Mouse (Mus musculus): Measurements from ENCODE around the gene Thtpa. TPM values are rescaled to one million over a fixed set of nuclear protein-coding genes. Genes with fewer than 3 reads are reported as not detected.

The Thtpa gene
- polyA plus RNA-seq, 1 experiment from 2014 or later, result 30.4 TPM

DNA sequence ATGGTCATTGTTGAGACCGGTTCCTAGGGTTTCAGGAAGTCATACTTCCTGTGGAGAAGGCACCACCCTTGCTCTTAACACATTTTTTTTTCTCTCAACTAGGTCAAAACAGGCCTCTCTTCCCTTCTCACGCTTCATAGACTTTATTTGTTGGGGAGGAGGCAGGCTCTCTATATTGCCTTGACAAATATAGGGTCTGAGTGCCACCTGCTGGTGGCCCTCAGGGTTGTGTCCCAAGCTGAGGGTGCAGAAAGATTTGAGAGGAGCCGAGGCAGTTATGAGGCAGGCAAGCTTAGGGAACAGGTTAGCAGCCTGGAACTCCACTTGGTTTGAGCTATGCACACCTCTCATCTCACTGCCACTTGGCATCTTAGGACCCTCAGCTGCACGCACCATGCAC lies 3.5 kb downstream of the Thtpa start:
- no peaks in the 10 kb centered on the region for H3K36me3 ChIP-seq (replicated peaks; ENCODE audit: control insufficient read depth, insufficient read depth)
- 51% methylated on average over 4 of the region's 4 CpGs for WGBS
- H3K4me1 ChIP-seq (replicated peaks; ENCODE audit: control insufficient read depth, insufficient read depth, low read length), result peaks cover 24% of the 10 kb centered on the region
- H3K9me3 ChIP-seq (ENCODE audit: control insufficient read depth, low read length), result no peaks in the 10 kb centered on the region
- ATAC-seq (ENCODE audit: low FRiP score) (no peak), DNase-seq (ENCODE audit: low spot score) (peak; percentile 76)
- H3K4me3 ChIP-seq (replicated peaks; ENCODE audit: low read length), result no peak overlapping the region
- no peak overlapping the region for H3K9ac ChIP-seq
- peak overlapping the region; percentile 23; the same call in 1 of the 2 replicates for H3K27ac ChIP-seq
- peak overlapping the region; percentile 64; the same call in 1 of the 2 replicates for H3K4me2 ChIP-seq (replicated peaks)
- H3K27me3 ChIP-seq (ENCODE audit: control insufficient read depth, insufficient read depth, low read length), result no peaks in the 10 kb centered on the region

DNA sequence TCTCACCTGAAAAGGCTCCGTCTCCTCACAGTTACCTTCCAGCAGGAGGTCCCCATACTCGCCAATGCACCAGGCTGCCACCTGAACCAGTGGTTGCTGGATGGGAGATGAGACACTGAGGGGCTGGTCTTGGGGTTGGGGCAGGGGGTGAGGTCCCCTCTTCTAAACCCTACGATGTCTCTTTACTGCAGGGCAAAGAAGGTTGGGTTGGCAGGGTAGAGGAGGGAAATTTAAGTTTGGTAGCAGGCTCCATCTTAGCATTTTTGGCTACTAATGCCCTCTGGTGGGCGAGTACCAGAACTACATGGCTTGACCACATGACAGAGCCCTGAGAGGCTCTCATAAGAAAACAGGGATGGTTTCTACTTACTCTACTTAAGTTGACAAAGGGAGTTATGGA lies 7.0 kb downstream of the Thtpa start:
- Histone ChIP-seq H3K9me3 (ENCODE audit: control insufficient read depth, low read length) (no peaks in the 10 kb centered on the region), H3K9ac (no peak overlapping the region), H3K4me2 (replicated peaks) (no peak overlapping the region), H3K4me3 (replicated peaks; ENCODE audit: low read length) (no peak overlapping the region), H3K4me1 (replicated peaks; ENCODE audit: control insufficient read depth, insufficient read depth, low read length) (peaks cover 25% of the 10 kb centered on the region), H3K27me3 (ENCODE audit: control insufficient read depth, insufficient read depth, low read length) (no peaks in the 10 kb centered on the region), H3K27ac (no peak overlapping the region), H3K36me3 (replicated peaks; ENCODE audit: control insufficient read depth, insufficient read depth) (no peaks in the 10 kb centered on the region)
- ATAC-seq (ENCODE audit: low FRiP score), result no peak
- 43% methylated on average over 4 of the region's 4 CpGs for WGBS
- peak; percentile 79 for DNase-seq (ENCODE audit: low spot score)

GRCm38 (mm10) chr14:55102253-55102785 lies 7.7 kb downstream of the Thtpa start:
- H3K27me3 ChIP-seq (ENCODE audit: control insufficient read depth, insufficient read depth, low read length), result no peaks in the 10 kb centered on the region
- H3K9ac ChIP-seq, result no peak overlapping the region
- peaks cover under 1% of the 10 kb centered on the region; the same call in 1 of the 2 replicates for H3K36me3 ChIP-seq (replicated peaks; ENCODE audit: control insufficient read depth, insufficient read depth)
- WGBS, result 83% methylated on average over 15 of the region's 15 CpGs
- H3K27ac ChIP-seq, result no peak overlapping the region
- no peaks in the 10 kb centered on the region for H3K9me3 ChIP-seq (ENCODE audit: control insufficient read depth, low read length)
- H3K4me3 ChIP-seq (replicated peaks; ENCODE audit: low read length), result no peak overlapping the region
- ATAC-seq (ENCODE audit: low FRiP score) (no peak), DNase-seq (ENCODE audit: low spot score) (no peak)
- no peak overlapping the region for H3K4me2 ChIP-seq (replicated peaks)
- peaks cover 20% of the 10 kb centered on the region for H3K4me1 ChIP-seq (replicated peaks; ENCODE audit: control insufficient read depth, insufficient read depth, low read length)

- no peak overlapping the region for H3K4me2 ChIP-seq (replicated peaks)
- H3K4me1 ChIP-seq (replicated peaks; ENCODE audit: control insufficient read depth, insufficient read depth, low read length), result peaks cover 29% of the 10 kb centered on the region
- H3K9me3 ChIP-seq (ENCODE audit: control insufficient read depth, low read length), result no peaks in the 10 kb centered on the region
- no peaks in the 10 kb centered on the region for H3K27me3 ChIP-seq (ENCODE audit: control insufficient read depth, insufficient read depth, low read length)
- WGBS, result 88% methylated on average over 18 of the region's 18 CpGs
- no peak overlapping the region for H3K9ac ChIP-seq
- no peak for ATAC-seq (ENCODE audit: low FRiP score)
- H3K36me3 ChIP-seq (replicated peaks; ENCODE audit: control insufficient read depth, insufficient read depth), result peaks cover 4% of the 10 kb centered on the region; the same call in 1 of the 2 replicates
- DNase-seq (ENCODE audit: low spot score), result no peak
- no peak overlapping the region for H3K4me3 ChIP-seq (replicated peaks; ENCODE audit: low read length)
- no peak overlapping the region for H3K27ac ChIP-seq
These were observed 9.8 kb downstream of the Thtpa start for GRCm38 (mm10) chr14:55104365-55104764.

DNA sequence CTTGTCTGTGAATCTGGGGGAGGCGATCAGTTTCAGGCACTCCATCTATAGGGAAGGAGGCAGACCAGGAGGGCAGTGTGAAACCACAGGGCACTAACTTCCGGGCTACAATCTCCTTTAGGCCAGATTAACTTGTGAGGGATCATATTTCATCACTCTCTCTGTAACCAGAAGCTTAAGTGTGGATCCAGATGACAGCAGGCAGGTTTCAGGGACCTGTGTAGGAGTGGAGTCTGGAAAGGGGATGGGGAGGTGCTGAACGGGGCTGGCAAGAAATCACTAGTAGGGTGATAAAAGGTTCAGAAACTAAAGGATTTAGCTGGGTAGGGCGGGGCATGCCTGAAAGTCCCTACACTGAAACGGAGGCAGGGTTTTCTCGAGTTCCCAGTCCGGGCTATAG lies 10.8 kb downstream of the Thtpa start:
- H3K27ac ChIP-seq, result peak overlapping the region; percentile 53; the same call in 1 of the 2 replicates
- WGBS, result 11% methylated on average over 7 of the region's 7 CpGs

GRCm38 (mm10) chr14:55105836-55106809 lies 11.5 kb downstream of the Thtpa start, which contains the start of gene Ap1g2:
Gene Ap1g2, minus strand, starts transcription at chr14:55106593.
- Histone ChIP-seq H3K9ac (peak within 1 kb of the TSS; percentile 69), H3K27me3 (ENCODE audit: control insufficient read depth, insufficient read depth, low read length) (no peaks in the 10 kb centered on the region), H3K4me3 (replicated peaks; ENCODE audit: low read length) (peak within 1 kb of the TSS; percentile 36), H3K9me3 (ENCODE audit: control insufficient read depth, low read length) (no peaks in the 10 kb centered on the region), H3K27ac (peak within 1 kb of the TSS; percentile 53), H3K36me3 (replicated peaks; ENCODE audit: control insufficient read depth, insufficient read depth) (peaks cover 9% of the 10 kb centered on the region), H3K4me2 (replicated peaks) (peak within 1 kb of the TSS; percentile 81), H3K4me1 (replicated peaks; ENCODE audit: control insufficient read depth, insufficient read depth, low read length) (peaks cover 33% of the 10 kb centered on the region)
- DNase-seq (ENCODE audit: low spot score), result peak; percentile 90
- ATAC-seq (ENCODE audit: low FRiP score), result peak; percentile 70
- WGBS, result under 1% methylated on average over 39 of the region's 39 CpGs

More for the DNA sequence above, 10.8 kb downstream of the Thtpa start:
- Histone ChIP-seq H3K4me3 (replicated peaks; ENCODE audit: low read length) (peak overlapping the region; percentile 36), H3K36me3 (replicated peaks; ENCODE audit: control insufficient read depth, insufficient read depth) (peaks cover 9% of the 10 kb centered on the region), H3K9me3 (ENCODE audit: control insufficient read depth, low read length) (no peaks in the 10 kb centered on the region), H3K9ac (peak overlapping the region; percentile 69), H3K4me1 (replicated peaks; ENCODE audit: control insufficient read depth, insufficient read depth, low read length) (peaks cover 33% of the 10 kb centered on the region), H3K4me2 (replicated peaks) (peak overlapping the region; percentile 81), H3K27me3 (ENCODE audit: control insufficient read depth, insufficient read depth, low read length) (no peaks in the 10 kb centered on the region)
- DNase-seq (ENCODE audit: low spot score) (no peak), ATAC-seq (ENCODE audit: low FRiP score) (no peak)

GRCm38 (mm10) chr14:55106990-55107389 lies 12.4 kb downstream of the Thtpa start:
- 66% methylated on average over 8 of the region's 8 CpGs for WGBS

GRCm38 (mm10) chr14:55108202-55108870 lies 13.8 kb downstream of the Thtpa start:
- H3K4me1 ChIP-seq (replicated peaks; ENCODE audit: control insufficient read depth, insufficient read depth, low read length), result peaks cover 43% of the 10 kb centered on the region
- ATAC-seq (ENCODE audit: low FRiP score), result peak; percentile 78

More at GRCm38 (mm10) chr14:55106990-55107389, 12.4 kb downstream of the Thtpa start:
- Histone ChIP-seq H3K4me3 (replicated peaks; ENCODE audit: low read length) (no peak overlapping the region), H3K4me1 (replicated peaks; ENCODE audit: control insufficient read depth, insufficient read depth, low read length) (peaks cover 37% of the 10 kb centered on the region), H3K36me3 (replicated peaks; ENCODE audit: control insufficient read depth, insufficient read depth) (peaks cover 9% of the 10 kb centered on the region), H3K27me3 (ENCODE audit: control insufficient read depth, insufficient read depth, low read length) (no peaks in the 10 kb centered on the region), H3K9me3 (ENCODE audit: control insufficient read depth, low read length) (no peaks in the 10 kb centered on the region), H3K9ac (no peak overlapping the region), H3K27ac (no peak overlapping the region), H3K4me2 (replicated peaks) (no peak overlapping the region; the same call in 1 of the 2 replicates)
- ATAC-seq (ENCODE audit: low FRiP score) (no peak), DNase-seq (ENCODE audit: low spot score) (no peak)

More at GRCm38 (mm10) chr14:55108202-55108870, 13.8 kb downstream of the Thtpa start:
- H3K9ac ChIP-seq, result peak overlapping the region; percentile 21
- no peaks in the 10 kb centered on the region for H3K9me3 ChIP-seq (ENCODE audit: control insufficient read depth, low read length)
- 19% methylated on average over 9 of the region's 9 CpGs for WGBS
- peak overlapping the region; percentile 34; the same call in 1 of the 2 replicates for H3K4me2 ChIP-seq (replicated peaks)
- peaks cover 3% of the 10 kb centered on the region; the same call in 1 of the 2 replicates for H3K27me3 ChIP-seq (ENCODE audit: control insufficient read depth, insufficient read depth, low read length)
- peak; percentile 75 for DNase-seq (ENCODE audit: low spot score)
- H3K27ac ChIP-seq, result peak overlapping the region; percentile 76
- H3K4me3 ChIP-seq (replicated peaks; ENCODE audit: low read length), result no peak overlapping the region
- H3K36me3 ChIP-seq (replicated peaks; ENCODE audit: control insufficient read depth, insufficient read depth), result peaks cover 17% of the 10 kb centered on the region
